Mouse (Mus musculus) right cerebral cortex, postnatal 36 days (tissue): ENCODE results near the gene Gp1ba.

Experiments used
- DNase-seq, 2 experiments: peaks; one replicate each; pipeline ENCODE4 v3.0.0; 2022; ENCODE audit warnings: low spot score in 2 of 2, mixed read lengths in 1 of 2

The Gp1ba gene

DNA sequence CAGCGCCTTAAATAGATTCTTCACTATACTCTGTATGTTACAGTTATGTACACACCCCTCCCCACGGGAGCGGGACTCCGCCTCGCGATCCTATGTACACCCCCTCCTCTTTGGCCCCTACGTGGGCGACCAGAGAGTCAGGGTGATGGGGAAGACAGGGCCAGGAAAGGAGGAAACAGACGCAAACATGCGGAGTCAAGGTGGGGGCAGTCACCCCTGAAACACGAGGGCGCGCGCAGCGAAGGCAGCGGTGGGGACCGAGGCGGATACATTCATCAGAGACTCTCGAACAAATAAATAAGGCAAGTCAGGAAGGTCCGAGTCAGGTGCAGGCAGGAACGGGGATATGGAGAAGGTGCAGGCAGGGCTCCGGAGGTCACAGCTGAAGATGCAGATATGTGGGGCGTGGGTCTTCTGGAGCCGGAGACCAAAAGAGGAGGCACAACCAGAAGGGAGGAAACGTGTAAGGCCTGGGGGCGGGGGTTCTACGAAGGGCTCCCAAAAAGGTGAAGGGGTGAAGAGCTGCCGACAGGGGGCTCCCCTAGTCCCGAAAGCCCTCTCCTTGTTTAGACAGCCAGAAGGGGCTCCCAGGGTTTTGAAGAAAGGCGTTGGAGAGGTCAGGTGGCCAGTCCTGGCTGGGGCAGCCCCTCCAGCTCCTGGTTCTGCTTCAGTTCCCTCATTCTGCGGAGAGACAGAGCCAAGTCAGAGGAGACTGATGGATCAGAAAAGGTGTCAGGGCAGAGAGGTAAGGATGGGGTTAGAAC, 30.8 kb downstream of the Gp1ba start:
- no peak for DNase-seq

DNA sequence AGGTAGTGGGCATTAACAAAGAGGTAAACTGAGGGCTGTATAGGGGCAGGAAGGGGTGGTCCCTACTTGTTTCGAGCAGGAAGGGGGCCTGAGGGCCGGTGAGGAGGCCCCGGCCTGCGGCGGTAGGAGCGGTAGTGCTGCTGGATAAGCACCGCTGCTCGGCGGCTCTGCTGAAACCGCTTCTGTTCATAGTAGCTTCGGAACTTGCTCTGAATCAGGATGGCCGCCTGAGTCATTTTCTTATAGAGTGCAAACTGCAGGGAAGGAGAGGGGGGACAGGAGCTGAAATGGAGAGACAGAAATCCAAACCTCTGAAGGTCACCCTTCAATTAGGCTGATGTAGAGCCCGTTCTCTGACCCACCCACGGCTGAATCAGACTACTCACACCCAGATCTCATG, 31.6 kb downstream of the Gp1ba start:
- DNase-seq, result no peak

DNA sequence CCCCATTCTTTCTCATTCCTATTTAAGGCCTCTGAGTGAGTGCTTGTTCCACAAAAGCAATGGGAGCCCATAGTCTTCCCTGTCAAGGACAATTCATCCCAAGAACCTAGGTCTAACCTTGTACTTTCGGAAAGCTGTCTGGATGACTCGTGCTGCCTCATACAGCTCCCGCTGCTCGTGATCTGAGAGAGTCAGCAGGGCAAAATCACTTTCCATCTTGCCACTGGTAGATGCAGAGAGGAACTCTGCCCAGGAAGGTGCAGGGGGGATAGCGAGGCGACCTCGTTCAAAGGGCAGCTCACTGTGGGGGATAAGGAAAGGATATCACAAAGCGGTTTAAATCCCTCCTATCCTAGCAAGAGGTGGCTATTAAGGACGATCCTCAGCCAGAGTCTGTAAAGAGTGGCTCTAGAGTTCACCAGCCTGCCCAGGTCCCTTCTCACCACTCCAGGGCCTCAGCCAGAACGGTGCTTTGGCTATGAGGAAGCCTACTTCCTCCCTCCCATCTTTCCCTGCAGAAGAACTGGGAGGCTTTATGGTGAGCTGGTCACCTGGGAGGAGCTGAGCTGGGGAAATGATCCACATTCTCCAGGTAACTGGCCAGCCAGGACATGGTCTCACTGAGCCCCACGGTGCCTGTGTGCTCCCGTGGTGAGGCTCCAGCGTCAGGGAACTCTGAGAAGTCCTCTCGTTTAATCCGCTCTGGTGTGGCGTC, 32.6 kb downstream of the Gp1ba start:
- DNase-seq, result no peak

GRCm38 (mm10) chr11:70674014-70674413, 35.1 kb downstream of the Gp1ba start:
- no peak for DNase-seq

DNA sequence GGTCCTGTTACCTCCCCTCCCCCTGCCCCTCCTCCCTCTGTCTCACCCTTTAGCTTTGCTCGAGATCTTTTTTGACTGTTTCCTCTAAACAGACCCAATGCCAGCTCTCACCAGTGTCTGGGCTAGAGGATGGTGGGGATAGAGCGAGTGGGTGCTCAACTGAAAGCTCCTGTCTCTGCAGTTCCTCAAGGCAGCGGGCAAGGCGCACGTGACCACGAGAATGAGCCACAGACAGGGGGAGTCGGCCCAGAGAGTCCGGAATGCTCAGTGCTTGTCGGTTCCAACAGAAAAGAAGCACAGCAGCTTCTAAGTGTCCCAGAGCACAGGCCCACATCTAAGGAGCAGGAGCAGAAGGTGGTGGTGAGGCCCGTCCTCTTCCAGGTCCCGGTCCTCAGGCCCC, 35.6 kb downstream of the Gp1ba start:
- no peak for DNase-seq

DNA sequence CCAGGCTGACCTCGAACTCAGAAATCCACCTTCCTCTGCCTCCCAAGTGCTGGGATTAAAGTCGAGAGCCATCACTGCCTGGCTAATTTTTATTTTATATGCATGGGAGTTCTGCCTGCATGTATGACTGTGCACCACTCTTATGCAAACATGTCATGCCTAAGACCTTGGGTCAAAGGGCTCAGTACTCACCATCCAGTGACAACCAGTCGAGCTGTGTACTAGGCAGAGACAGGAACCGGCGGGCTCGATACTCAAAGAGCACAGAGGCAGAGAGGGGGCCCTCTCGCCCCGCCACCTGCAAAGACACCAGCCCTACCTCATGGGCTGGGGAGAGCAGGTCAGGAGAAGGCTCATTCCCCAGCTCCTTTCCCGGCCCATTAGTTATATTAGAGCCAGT, 39.2 kb downstream of the Gp1ba start:
- DNase-seq, result no peak

DNA sequence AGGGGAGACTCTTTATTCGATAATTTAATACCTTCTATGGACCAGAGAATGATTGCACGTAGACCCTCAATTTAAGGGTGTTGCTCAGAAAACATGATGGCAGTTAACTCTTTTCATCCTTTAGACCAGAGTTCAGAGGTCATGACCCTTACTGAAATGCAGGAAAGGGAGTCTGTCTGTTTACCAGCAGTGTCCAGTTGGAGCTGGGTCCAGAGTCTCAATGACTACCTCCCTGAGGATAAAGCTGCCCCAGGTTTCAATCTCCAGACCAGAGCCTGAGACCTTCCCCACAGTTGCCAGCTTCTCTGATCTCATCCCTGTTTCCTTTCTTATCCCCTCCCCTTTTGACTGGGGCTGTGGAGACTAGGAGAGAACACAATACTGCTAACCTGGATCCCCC, 39.7 kb downstream of the Gp1ba start:
- DNase-seq, result no peak

DNA sequence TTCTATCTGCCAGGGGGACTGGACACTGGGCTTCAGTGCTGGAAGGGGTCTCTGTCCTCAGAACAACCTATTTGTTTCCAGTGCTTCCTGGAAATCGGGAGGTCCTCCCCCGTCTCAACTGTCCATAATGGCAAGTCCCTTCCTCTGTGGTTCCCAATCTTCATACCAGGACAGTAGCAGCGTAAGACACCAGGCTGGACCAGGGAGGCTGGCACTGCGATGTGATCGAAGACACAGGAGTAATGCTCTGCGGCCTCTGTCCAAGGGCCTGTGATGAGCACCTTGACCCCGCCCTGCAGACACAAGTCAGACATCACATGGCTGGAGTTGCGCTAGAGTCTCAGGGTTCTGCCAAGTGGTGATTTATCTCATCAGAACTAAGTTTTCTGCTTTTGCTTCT, 40.4 kb downstream of the Gp1ba start:
- DNase-seq, result no peak

GRCm38 (mm10) chr11:70679894-70680293, 41.0 kb downstream of the Gp1ba start:
- no peak for DNase-seq

- DNase-seq, result no peak
These were observed 42.2 kb downstream of the Gp1ba start for GRCm38 (mm10) chr11:70681170-70681569.

DNA sequence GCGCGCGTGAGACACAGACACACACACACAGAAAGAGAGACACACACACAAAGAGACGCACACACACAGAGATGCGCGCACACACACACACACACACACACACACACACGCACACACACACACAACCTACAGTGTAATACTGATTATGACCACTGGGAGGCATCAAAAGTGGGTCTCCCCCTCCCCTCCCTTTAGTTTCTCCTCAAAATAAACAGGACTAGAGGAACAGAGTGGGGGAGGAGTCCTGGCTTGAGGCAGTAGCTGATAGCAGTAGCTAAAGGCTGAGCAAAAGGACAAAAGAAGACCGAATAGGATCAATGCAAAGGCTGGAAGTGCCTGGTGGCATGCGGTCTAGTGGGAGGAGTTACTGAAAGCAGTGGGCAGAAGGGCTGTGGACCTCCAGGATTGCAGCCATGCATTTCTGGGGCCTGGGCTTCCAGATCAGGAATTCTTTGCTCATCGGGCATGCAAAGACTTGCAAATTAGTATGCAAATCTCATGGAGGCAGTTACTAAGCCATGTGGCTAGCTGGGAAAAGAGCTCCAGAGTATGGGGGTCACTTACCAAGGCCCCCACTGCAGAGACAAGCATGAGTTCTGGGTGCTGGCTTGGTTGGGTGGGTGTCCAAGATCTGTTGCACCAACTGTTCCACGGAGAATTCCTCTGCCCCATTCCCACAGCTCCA, 43.1 kb downstream of the Gp1ba start:
- DNase-seq, result no peak

DNA sequence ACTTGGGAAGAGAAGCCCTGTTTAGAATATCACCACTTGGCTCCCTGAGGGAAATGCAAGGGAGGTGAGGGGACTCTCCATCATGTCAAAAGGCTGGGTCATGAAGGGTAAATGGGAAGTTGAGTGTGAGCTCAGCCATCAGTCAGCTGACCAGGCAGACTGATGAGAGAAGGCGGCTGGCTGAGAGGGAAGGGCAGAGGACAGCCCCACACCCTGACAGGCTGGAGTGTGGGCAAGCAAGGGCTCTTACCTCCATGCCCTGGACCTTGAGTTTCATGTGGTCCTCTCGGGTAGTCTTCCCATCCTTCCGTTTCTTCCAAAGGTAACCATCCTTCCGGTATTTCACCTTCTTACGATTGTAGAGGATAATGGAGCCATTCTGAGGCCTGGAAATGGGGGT, 44.7 kb downstream of the Gp1ba start:
- no peak for DNase-seq

DNA sequence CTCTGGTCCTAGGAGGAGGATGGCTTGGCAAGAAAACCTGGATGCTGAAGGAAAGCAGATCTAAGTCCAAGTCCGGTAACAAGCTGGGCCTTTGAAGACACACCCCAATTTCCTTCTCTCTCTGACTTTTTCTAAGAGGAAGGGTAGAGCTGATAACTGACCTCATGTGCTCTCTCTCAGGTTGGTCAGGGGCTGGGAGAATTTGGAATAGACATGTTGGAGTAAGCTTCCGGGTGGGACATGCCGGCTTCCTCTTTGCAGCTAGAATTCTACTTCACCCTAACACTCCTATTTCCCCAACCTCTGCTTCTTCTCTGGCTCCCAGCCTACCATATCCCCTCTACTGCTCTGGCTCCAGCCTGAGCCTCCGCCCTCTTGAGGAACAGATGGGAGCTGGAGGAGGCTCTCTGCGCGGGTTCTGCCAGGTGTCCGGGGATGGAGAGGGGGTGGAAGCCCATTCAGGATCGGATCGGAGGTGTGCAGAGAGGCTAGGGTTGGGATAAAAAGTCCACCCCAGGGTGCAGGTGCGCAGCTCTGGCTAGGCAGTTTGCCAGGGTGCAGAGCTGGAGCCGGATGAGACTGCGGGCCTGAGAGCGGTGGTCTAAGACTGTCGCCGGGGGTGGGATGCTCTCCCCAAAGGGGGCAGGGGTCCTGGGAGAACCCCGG, 48.1 kb downstream of the Gp1ba start:
- DNase-seq, result peak; percentile 62 to 68

- peak; percentile 68 to 69 for DNase-seq
These were observed 48.8 kb downstream of the Gp1ba start, which contains the start of gene Camta2 for GRCm38 (mm10) chr11:70687601-70688199. TSS of gene Camta2 (minus strand) at chr11:70688105.

- DNase-seq, result no peak
These were observed 49.5 kb downstream of the Gp1ba start for GRCm38 (mm10) chr11:70688372-70688771.

DNA sequence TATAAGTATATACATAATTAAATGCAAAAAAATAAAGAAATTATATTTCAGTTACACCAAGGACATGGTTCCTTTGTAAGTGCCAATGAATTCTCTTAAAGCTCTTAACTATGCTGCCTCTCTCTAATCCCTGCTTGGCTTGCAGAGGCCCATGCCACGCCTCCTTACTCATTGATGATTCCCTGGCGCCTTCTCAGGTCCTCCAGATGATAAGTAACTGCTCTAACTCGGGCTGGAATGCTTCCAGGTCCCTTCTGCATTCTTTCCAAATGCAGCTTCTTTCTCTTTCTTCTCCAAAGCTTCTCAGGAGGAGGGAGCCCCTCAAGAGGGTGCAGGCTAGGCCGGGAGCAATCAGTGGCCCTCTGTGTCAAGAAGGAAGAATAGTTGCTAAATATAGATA, 50.7 kb downstream of the Gp1ba start:
- DNase-seq, result no peak
